Mouse (Mus musculus): ENCODE measurements around the gene Syt15. TPM values are rescaled to one million over a fixed set of nuclear protein-coding genes. Genes with fewer than 3 reads are reported as not detected.

Syt15 gene
- total RNA-seq (2014; rRNA removed; ENCODE audit: low replicate concordance) = 0.89 and 1.0 TPM in 2 replicates
- 0.31 and 0.65 TPM in 2 replicates for polyA plus RNA-seq (2015; fragmentation: Nextera tagmentation; extraction: Ambion mirVana)

- DNase-seq (ENCODE audit: low spot score) = no peak
- peaks cover 25% of the 10 kb centered on the region for H3K27me3 ChIP-seq (ENCODE audit: control insufficient read depth, insufficient read depth, low read length)
- WGBS = 58% methylated on average over 6 of the region's 6 CpGs
These were observed at the start of gene Syt15 for GRCm38 (mm10) chr14:34219295-34219694. Gene Syt15, plus strand, starts transcription at chr14:34219595.

GRCm38 (mm10) chr14:34171107-34171506, 48.3 kb upstream of the Syt15 start:
- DNase-seq (ENCODE audit: low spot score) = no peak
- TF ChIP-seq EP300 (IDR thresholded peaks at IDR 0.05; ENCODE audit: low read depth) (no peak), CTCF (IDR thresholded peaks at IDR 0.05; ENCODE audit: low read depth) (no peak)
- no peaks in the 10 kb centered on the region for H3K9me3 ChIP-seq (replicated peaks; ENCODE audit: control insufficient read depth, low read length)
- no peak overlapping the region for H3K4me3 ChIP-seq (ENCODE audit: low read depth, low read length)
- no peak overlapping the region for H3K9ac ChIP-seq (replicated peaks; ENCODE audit: low read depth, low read length)
- H3K27me3 ChIP-seq (ENCODE audit: control insufficient read depth, insufficient read depth, low read length) = no peaks in the 10 kb centered on the region
- no peaks in the 10 kb centered on the region for H3K4me1 ChIP-seq (ENCODE audit: control insufficient read depth, insufficient read depth)
- WGBS = 37% methylated on average over 3 of the region's 3 CpGs
- H3K4me2 ChIP-seq (ENCODE audit: low read depth, low read length) = no peak overlapping the region
- no peak overlapping the region for H3K27ac ChIP-seq (ENCODE audit: low read depth)
- no peak; the same call in 1 of the 2 replicates for ATAC-seq (ENCODE audit: insufficient read depth, low read depth)
- H3K36me3 ChIP-seq (replicated peaks; ENCODE audit: control insufficient read depth, insufficient read depth, low read length) = no peaks in the 10 kb centered on the region

More at GRCm38 (mm10) chr14:34219295-34219694, at the start of gene Syt15:
- H3K4me1 ChIP-seq (ENCODE audit: control insufficient read depth, insufficient read depth) = no peaks in the 10 kb centered on the region
- H3K36me3 ChIP-seq (replicated peaks; ENCODE audit: control insufficient read depth, insufficient read depth, low read length) = no peaks in the 10 kb centered on the region
- TF ChIP-seq CTCF (IDR thresholded peaks at IDR 0.05; ENCODE audit: low read depth) (no peak), EP300 (IDR thresholded peaks at IDR 0.05; ENCODE audit: low read depth) (no peak)
- H3K9ac ChIP-seq (replicated peaks; ENCODE audit: low read depth, low read length) = 0 out of 2 replicates have a peak within 1 kb of the TSS, but pooled peaks have one; percentile 26
- ATAC-seq (ENCODE audit: insufficient read depth, low read depth) = no peak
- peak within 1 kb of the TSS; percentile 59 for H3K4me2 ChIP-seq (ENCODE audit: low read depth, low read length)
- H3K9me3 ChIP-seq (replicated peaks; ENCODE audit: control insufficient read depth, low read length) = no peaks in the 10 kb centered on the region
- peak within 1 kb of the TSS; percentile 38 for H3K4me3 ChIP-seq (ENCODE audit: low read depth, low read length)
- no peak within 1 kb of the TSS for H3K27ac ChIP-seq (ENCODE audit: low read depth)

GRCm38 (mm10) chr14:34179351-34179750, 40.0 kb upstream of the Syt15 start:
- no peak for TF ChIP-seq CTCF (IDR thresholded peaks at IDR 0.05; ENCODE audit: low read depth)
- no peak for TF ChIP-seq EP300 (IDR thresholded peaks at IDR 0.05; ENCODE audit: low read depth)
- Histone ChIP-seq H3K4me1 (ENCODE audit: control insufficient read depth, insufficient read depth) (no peaks in the 10 kb centered on the region), H3K27ac (ENCODE audit: low read depth) (no peak overlapping the region), H3K27me3 (ENCODE audit: control insufficient read depth, insufficient read depth, low read length) (no peaks in the 10 kb centered on the region), H3K9me3 (replicated peaks; ENCODE audit: control insufficient read depth, low read length) (no peaks in the 10 kb centered on the region; the same call in 1 of the 2 replicates), H3K4me3 (ENCODE audit: low read depth, low read length) (no peak overlapping the region), H3K4me2 (ENCODE audit: low read depth, low read length) (no peak overlapping the region), H3K36me3 (replicated peaks; ENCODE audit: control insufficient read depth, insufficient read depth, low read length) (no peaks in the 10 kb centered on the region), H3K9ac (replicated peaks; ENCODE audit: low read depth, low read length) (no peak overlapping the region)
- ATAC-seq (ENCODE audit: insufficient read depth, low read depth) (no peak), DNase-seq (ENCODE audit: low spot score) (no peak)
- WGBS = 79% methylated on average over 3 of the region's 3 CpGs

GRCm38 (mm10) chr14:34183101-34183500, 36.3 kb upstream of the Syt15 start:
- TF ChIP-seq CTCF (IDR thresholded peaks at IDR 0.05; ENCODE audit: low read depth) = no peak
- no peak for TF ChIP-seq EP300 (IDR thresholded peaks at IDR 0.05; ENCODE audit: low read depth)
- H3K4me3 ChIP-seq (ENCODE audit: low read depth, low read length) = no peak overlapping the region
- no peak for ATAC-seq (ENCODE audit: insufficient read depth, low read depth)
- no peak overlapping the region for H3K4me2 ChIP-seq (ENCODE audit: low read depth, low read length)
- 69% methylated on average over 1 of the region's 1 CpGs for WGBS
- no peak overlapping the region for H3K9ac ChIP-seq (replicated peaks; ENCODE audit: low read depth, low read length)
- H3K9me3 ChIP-seq (replicated peaks; ENCODE audit: control insufficient read depth, low read length) = no peaks in the 10 kb centered on the region; the same call in 1 of the 2 replicates
- H3K27me3 ChIP-seq (ENCODE audit: control insufficient read depth, insufficient read depth, low read length) = no peaks in the 10 kb centered on the region
- DNase-seq (ENCODE audit: low spot score) = no peak
- H3K36me3 ChIP-seq (replicated peaks; ENCODE audit: control insufficient read depth, insufficient read depth, low read length) = no peaks in the 10 kb centered on the region
- no peak overlapping the region for H3K27ac ChIP-seq (ENCODE audit: low read depth)
- H3K4me1 ChIP-seq (ENCODE audit: control insufficient read depth, insufficient read depth) = no peaks in the 10 kb centered on the region

GRCm38 (mm10) chr14:34188629-34189028, 30.8 kb upstream of the Syt15 start:
- no peaks in the 10 kb centered on the region for H3K4me1 ChIP-seq (ENCODE audit: control insufficient read depth, insufficient read depth)
- no peak overlapping the region for H3K4me2 ChIP-seq (ENCODE audit: low read depth, low read length)
- H3K27me3 ChIP-seq (ENCODE audit: control insufficient read depth, insufficient read depth, low read length) = no peaks in the 10 kb centered on the region
- H3K9ac ChIP-seq (replicated peaks; ENCODE audit: low read depth, low read length) = no peak overlapping the region
- no peaks in the 10 kb centered on the region for H3K9me3 ChIP-seq (replicated peaks; ENCODE audit: control insufficient read depth, low read length)
- ATAC-seq (ENCODE audit: insufficient read depth, low read depth) = peak; percentile 33; the same call in 1 of the 2 replicates
- DNase-seq (ENCODE audit: low spot score) = peak; percentile 15
- TF ChIP-seq CTCF (IDR thresholded peaks at IDR 0.05; ENCODE audit: low read depth) (peak; percentile 68), EP300 (IDR thresholded peaks at IDR 0.05; ENCODE audit: low read depth) (no peak)
- no peak overlapping the region for H3K4me3 ChIP-seq (ENCODE audit: low read depth, low read length)
- H3K27ac ChIP-seq (ENCODE audit: low read depth) = no peak overlapping the region
- H3K36me3 ChIP-seq (replicated peaks; ENCODE audit: control insufficient read depth, insufficient read depth, low read length) = no peaks in the 10 kb centered on the region
- 69% methylated on average over 5 of the region's 5 CpGs for WGBS

GRCm38 (mm10) chr14:34190361-34190760, 29.0 kb upstream of the Syt15 start:
- DNase-seq (ENCODE audit: low spot score) (no peak), ATAC-seq (ENCODE audit: insufficient read depth, low read depth) (no peak)
- TF ChIP-seq CTCF (IDR thresholded peaks at IDR 0.05; ENCODE audit: low read depth) (no peak), EP300 (IDR thresholded peaks at IDR 0.05; ENCODE audit: low read depth) (no peak)
- Histone ChIP-seq H3K4me1 (ENCODE audit: control insufficient read depth, insufficient read depth) (no peaks in the 10 kb centered on the region), H3K4me3 (ENCODE audit: low read depth, low read length) (no peak overlapping the region), H3K27me3 (ENCODE audit: control insufficient read depth, insufficient read depth, low read length) (no peaks in the 10 kb centered on the region), H3K9ac (replicated peaks; ENCODE audit: low read depth, low read length) (no peak overlapping the region), H3K4me2 (ENCODE audit: low read depth, low read length) (no peak overlapping the region), H3K27ac (ENCODE audit: low read depth) (no peak overlapping the region), H3K9me3 (replicated peaks; ENCODE audit: control insufficient read depth, low read length) (no peaks in the 10 kb centered on the region), H3K36me3 (replicated peaks; ENCODE audit: control insufficient read depth, insufficient read depth, low read length) (no peaks in the 10 kb centered on the region)
- WGBS = 68% methylated on average over 7 of the region's 7 CpGs
